9 mouse cellular contexts compared by ENCODE assay signal in the genomic region with DNA sequence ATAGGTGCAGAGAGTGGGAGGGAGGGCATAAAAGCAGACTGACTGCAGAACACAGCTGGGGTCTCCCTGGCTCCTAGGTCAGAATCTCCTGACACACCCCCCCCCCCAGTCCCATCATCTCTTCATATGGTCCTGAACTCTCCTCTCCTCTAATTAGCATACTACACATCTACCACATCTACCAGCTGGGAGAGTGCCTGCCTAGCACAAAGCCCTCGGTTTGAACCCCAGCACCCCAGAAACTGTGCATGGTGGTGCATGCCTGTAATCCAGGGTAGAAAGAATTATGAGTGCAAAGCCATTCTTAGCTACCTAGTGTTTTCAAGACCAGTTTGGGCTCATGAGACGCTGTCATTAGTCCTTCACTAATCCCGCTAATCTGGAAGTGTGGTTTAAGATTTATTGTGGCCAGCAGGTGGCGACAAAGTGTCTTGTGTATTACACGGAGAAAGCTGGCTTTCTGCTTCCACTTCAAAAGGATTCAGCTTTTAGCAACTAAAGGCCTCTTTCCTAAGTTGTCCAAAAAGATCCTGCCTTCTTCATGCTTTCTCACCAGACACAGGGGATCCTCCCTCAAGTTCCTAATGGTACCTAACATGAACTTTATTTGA. TPM values are rescaled to one million over a fixed set of nuclear protein-coding genes. Genes with fewer than 3 reads are reported as not detected.
A peak's percentile ranks its signal among the peaks of the same experiment; 100 is the strongest.
DNase-seq lines count a peak whose midpoint lies in the region.
"Had no signal": no experiment of that assay in that cellular context is flagged by ENCODE, and none has a peak within 500 bp of the region (broad histone marks: within the 10 kb centered on the region; RNA-seq: fewer than 3 reads in every experiment).

No protein-coding gene starts in this region.

- H3K9me3 ChIP-seq in hindbrain, embryonic 10.5 days: peaks cover 19% of the 10 kb centered on the region; the same call in 1 of the 2 replicates

- no peaks in the 10 kb centered on the region for H3K4me1 ChIP-seq in hindbrain, embryonic 10.5 days (replicated peaks)

- DNase-seq in cerebellum, adult 11 months: peak; percentile 46
- DNase-seq in cerebellum, adult 11-12 months: no peak
- peak; percentile 56 to 76 for DNase-seq in adrenal gland, adult 18-20 months (ENCODE audit: low spot score in 2 of 2)
- DNase-seq in embryo, embryonic 9.5 days (ENCODE audit: extremely low spot score): peak; percentile 47
- DNase-seq in hindbrain, embryonic 10.5 days (ENCODE audit: low spot score): peak; percentile 62
- DNase-seq in layer of hippocampus, postnatal 14 days (ENCODE audit: low spot score in 2 of 2): peak; percentile 73 to 81
- peak; percentile 74 for DNase-seq in mesoderm, embryonic 11.5 days (ENCODE audit: low read depth, low spot score)
- DNase-seq in skeletal muscle tissue, adult 2 months (ENCODE audit: low read depth, low spot score): peak; percentile 20

- 12% methylated on average over 5 of the region's 5 CpGs for WGBS in hindbrain, embryonic 10.5 days

- no peak overlapping the region for H3K4me3 ChIP-seq in hindbrain, embryonic 10.5 days

- no peaks in the 10 kb centered on the region for H3K36me3 ChIP-seq in hindbrain, embryonic 10.5 days

- H3K27me3 ChIP-seq in hindbrain, embryonic 10.5 days (ENCODE audit: insufficient read depth, poor library complexity, severe bottlenecking): peaks cover 21% of the 10 kb centered on the region

- no peak overlapping the region for H3K27ac ChIP-seq in hindbrain, embryonic 10.5 days

RNA-seq across cellular contexts. Expression of a gene that starts 2.1 kb away (rescaled TPM):
- total RNA-seq in adrenal gland, adult 18-20 months (2021): 1 to 10 TPM in 1 of 2 experiments, under 1 TPM in 1; 0.73 to 1.3 TPM
- polyA plus RNA-seq in hindbrain, embryonic 10.5 days (2016; fragmentation: Nextera tagmentation; extraction: Ambion mirVana): 0.25 TPM in 1 of 2 replicates, not detected in the other
- not detected for total RNA-seq in layer of hippocampus, postnatal 14 days (2021)
- total RNA-seq: left cerebral cortex, adult 8-10 months had no signal

RNA-seq across cellular contexts. Expression of a gene that starts 13.2 kb away (rescaled TPM):
- total RNA-seq in adrenal gland, adult 18-20 months (2021): not detected
- not detected in 2 replicates for polyA plus RNA-seq in hindbrain, embryonic 10.5 days (2016; fragmentation: Nextera tagmentation; extraction: Ambion mirVana)
- not detected for total RNA-seq in layer of hippocampus, postnatal 14 days (2021)
- total RNA-seq: left cerebral cortex, adult 8-10 months had no signal

RNA-seq across cellular contexts. Expression of a gene that starts 19.3 kb away (rescaled TPM):
- 1 to 10 TPM; 4.2 to 4.4 TPM for total RNA-seq in adrenal gland, adult 18-20 months (2021)
- 10.8 and 13.2 TPM in 2 replicates for polyA plus RNA-seq in hindbrain, embryonic 10.5 days (2016; fragmentation: Nextera tagmentation; extraction: Ambion mirVana)
- 10 to 100 TPM; 13.3 to 13.9 TPM for total RNA-seq in layer of hippocampus, postnatal 14 days (2021)

RNA-seq across cellular contexts. Expression of a gene that starts 34.3 kb away (rescaled TPM):
- total RNA-seq in adrenal gland, adult 18-20 months (2021): 1 to 10 TPM in 1 of 2 experiments, under 1 TPM in 1; 0.60 to 1.5 TPM
- 3.9 and 4.2 TPM in 2 replicates for polyA plus RNA-seq in hindbrain, embryonic 10.5 days (2016; fragmentation: Nextera tagmentation; extraction: Ambion mirVana)
- under 1 TPM; 0.41 to 0.81 TPM for total RNA-seq in layer of hippocampus, postnatal 14 days (2021)

RNA-seq across cellular contexts. Expression of a gene that starts 34.8 kb away (rescaled TPM):
- total RNA-seq in adrenal gland, adult 18-20 months (2021): 1 to 10 TPM; 6.9 to 7.0 TPM
- 35.4 and 40.3 TPM in 2 replicates for polyA plus RNA-seq in hindbrain, embryonic 10.5 days (2016; fragmentation: Nextera tagmentation; extraction: Ambion mirVana)
- 10 to 100 TPM; 20.5 to 21.1 TPM for total RNA-seq in layer of hippocampus, postnatal 14 days (2021)
